Mouse (Mus musculus) embryonic facial prominence, embryonic 15.5 days (tissue): ENCODE measurements around the gene Fmo2. TPM values are rescaled to one million over a fixed set of nuclear protein-coding genes. Genes with fewer than 3 reads are reported as not detected.

Experiments used
- ATAC-seq: fragments of 200-750 bp; cut with Nextera tagmentation; 2 replicates; pipeline ENCODE4 v1.8.0; 2017; ENCODE audit warnings: low read depth, moderate TSS enrichment; ENCODE audit not compliant: insufficient number of reproducible peaks, low FRiP score, low TSS enrichment
- H3K27ac ChIP-seq: fragments of 300-500 bp; sonication (generic); replicated peaks from 2 replicates; pipeline ENCODE4 v1.5.1; 2015; ENCODE audit warnings: mild to moderate bottlenecking, inconsistent platforms
- H3K27me3 ChIP-seq: fragments of 300-500 bp; sonication (generic); 2 replicates; pipeline ENCODE4 v1.6.1; 2015; ENCODE audit warnings: inconsistent platforms
- H3K36me3 ChIP-seq: fragments of 300-500 bp; sonication (generic); 2 replicates; pipeline ENCODE4 v1.6.1; 2015; ENCODE audit warnings: mild to moderate bottlenecking, inconsistent platforms
- H3K4me1 ChIP-seq: fragments of 300-500 bp; sonication (generic); 2 replicates; pipeline ENCODE4 v1.6.1; 2015; ENCODE audit warnings: inconsistent platforms
- H3K4me2 ChIP-seq: fragments of 300-500 bp; sonication (generic); replicated peaks from 2 replicates; pipeline ENCODE4 v1.6.1; 2015; ENCODE audit warnings: mild to moderate bottlenecking, inconsistent platforms
- H3K4me3 ChIP-seq: fragments of 300-500 bp; sonication (generic); replicated peaks from 2 replicates; pipeline ENCODE4 v1.5.1; 2015; ENCODE audit warnings: mild to moderate bottlenecking, inconsistent platforms
- H3K9ac ChIP-seq: fragments of 300-500 bp; sonication (generic); 2 replicates; pipeline ENCODE4 v1.6.1; 2015; ENCODE audit warnings: inconsistent platforms
- H3K9me3 ChIP-seq: fragments of 300-500 bp; sonication (generic); replicated peaks from 2 replicates; pipeline ENCODE4 v1.6.1; 2016; ENCODE audit warnings: inconsistent platforms
- WGBS: fragments of 180-500 bp; shearing (Covaris S2); methylation state at CpG from one replicate; pipeline ENCODE4 v1.1.7; 2015; 5-methylcytosine and 5-hydroxymethylcytosine counted together
- polyA plus RNA-seq: library from polyadenylated mRNA; unstranded; fragments of >200 nt; fragmentation: Nextera tagmentation; extraction: Ambion mirVana; gene quantifications from 2 replicates; pipeline ENCODE4 v1.2.1, GENCODE M21; 2015

The Fmo2 gene
- polyA plus RNA-seq = 5.5 and 7.2 TPM in 2 replicates

GRCm38 (mm10) chr1:162897838-162898811, at the start of gene Fmo2:
TSS of gene Fmo2 (minus strand) at chr1:162898726.
- Histone ChIP-seq H3K27me3 (no peaks in the 10 kb centered on the region), H3K4me2 (no peak within 1 kb of the TSS), H3K27ac (no peak within 1 kb of the TSS), H3K4me1 (peaks cover 9% of the 10 kb centered on the region), H3K36me3 (no peaks in the 10 kb centered on the region), H3K9me3 (no peaks in the 10 kb centered on the region), H3K9ac (no peak within 1 kb of the TSS), H3K4me3 (no peak within 1 kb of the TSS)
- ATAC-seq = peak; percentile 19; the same call in 1 of the 2 replicates
- WGBS = 59% methylated on average over 14 of the region's 14 CpGs

GRCm38 (mm10) chr1:162947934-162948333, 49.4 kb upstream of the Fmo2 start:
- Histone ChIP-seq H3K9me3 (no peaks in the 10 kb centered on the region), H3K9ac (no peak overlapping the region), H3K4me3 (no peak overlapping the region), H3K36me3 (no peaks in the 10 kb centered on the region), H3K27ac (no peak overlapping the region), H3K27me3 (no peaks in the 10 kb centered on the region), H3K4me1 (no peaks in the 10 kb centered on the region), H3K4me2 (no peak overlapping the region)
- ATAC-seq = no peak
- 74% methylated on average over 6 of the region's 6 CpGs for WGBS

GRCm38 (mm10) chr1:162946837-162947558, 48.5 kb upstream of the Fmo2 start:
- Histone ChIP-seq H3K27ac (no peak overlapping the region), H3K4me1 (no peaks in the 10 kb centered on the region), H3K27me3 (no peaks in the 10 kb centered on the region), H3K36me3 (no peaks in the 10 kb centered on the region), H3K9ac (no peak overlapping the region), H3K9me3 (no peaks in the 10 kb centered on the region), H3K4me2 (no peak overlapping the region), H3K4me3 (no peak overlapping the region)
- no peak for ATAC-seq
- WGBS = 52% methylated on average over 4 of the region's 4 CpGs

- ATAC-seq = no peak
- 29% methylated on average over 6 of the region's 6 CpGs for WGBS
- Histone ChIP-seq H3K4me1 (no peaks in the 10 kb centered on the region), H3K4me2 (no peak overlapping the region), H3K27me3 (no peaks in the 10 kb centered on the region), H3K9me3 (no peaks in the 10 kb centered on the region), H3K9ac (no peak overlapping the region), H3K4me3 (no peak overlapping the region), H3K27ac (no peak overlapping the region), H3K36me3 (no peaks in the 10 kb centered on the region)
Measured at GRCm38 (mm10) chr1:162943700-162944099, 45.2 kb upstream of the Fmo2 start.

- Histone ChIP-seq H3K9ac (no peak overlapping the region), H3K27ac (0 out of 2 replicates have a peak overlapping the region, but pooled peaks have one; percentile 34), H3K27me3 (no peaks in the 10 kb centered on the region), H3K36me3 (no peaks in the 10 kb centered on the region), H3K9me3 (no peaks in the 10 kb centered on the region), H3K4me3 (no peak overlapping the region), H3K4me2 (no peak overlapping the region), H3K4me1 (no peaks in the 10 kb centered on the region)
- peak; percentile 69 for ATAC-seq
- WGBS = 71% methylated on average over 4 of the region's 4 CpGs
Measured at GRCm38 (mm10) chr1:162938696-162939351, 40.3 kb upstream of the Fmo2 start.

GRCm38 (mm10) chr1:162937970-162938695, 39.6 kb upstream of the Fmo2 start:
- Histone ChIP-seq H3K4me2 (no peak overlapping the region), H3K27me3 (no peaks in the 10 kb centered on the region), H3K4me3 (no peak overlapping the region), H3K9me3 (no peaks in the 10 kb centered on the region), H3K9ac (no peak overlapping the region), H3K27ac (0 out of 2 replicates have a peak overlapping the region, but pooled peaks have one; percentile 34), H3K4me1 (no peaks in the 10 kb centered on the region), H3K36me3 (no peaks in the 10 kb centered on the region)
- no peak for ATAC-seq
- 69% methylated on average over 5 of the region's 5 CpGs for WGBS

GRCm38 (mm10) chr1:162937415-162937814, 38.9 kb upstream of the Fmo2 start, which contains the start of gene Fmo6:
TSS of gene Fmo6 (minus strand) at chr1:162937515.
- H3K9ac ChIP-seq = no peak within 1 kb of the TSS
- H3K9me3 ChIP-seq = no peaks in the 10 kb centered on the region
- H3K4me3 ChIP-seq = no peak within 1 kb of the TSS
- no peaks in the 10 kb centered on the region for H3K4me1 ChIP-seq
- 0 out of 2 replicates have a peak within 1 kb of the TSS, but pooled peaks have one; percentile 34 for H3K27ac ChIP-seq
- no peak within 1 kb of the TSS for H3K4me2 ChIP-seq
- ATAC-seq = no peak
- no peaks in the 10 kb centered on the region for H3K27me3 ChIP-seq
- WGBS = 80% methylated on average over 6 of the region's 6 CpGs
- H3K36me3 ChIP-seq = no peaks in the 10 kb centered on the region

GRCm38 (mm10) chr1:162934374-162935012, 36.0 kb upstream of the Fmo2 start:
- H3K4me2 ChIP-seq = no peak overlapping the region
- H3K4me3 ChIP-seq = no peak overlapping the region
- H3K36me3 ChIP-seq = no peaks in the 10 kb centered on the region
- no peak for ATAC-seq
- H3K9me3 ChIP-seq = no peaks in the 10 kb centered on the region
- no peak overlapping the region for H3K9ac ChIP-seq
- H3K27me3 ChIP-seq = no peaks in the 10 kb centered on the region
- H3K4me1 ChIP-seq = no peaks in the 10 kb centered on the region
- WGBS = 46% methylated on average over 4 of the region's 4 CpGs
- H3K27ac ChIP-seq = no peak overlapping the region

GRCm38 (mm10) chr1:162932386-162932785, 33.9 kb upstream of the Fmo2 start:
- H3K36me3 ChIP-seq = no peaks in the 10 kb centered on the region
- no peaks in the 10 kb centered on the region for H3K9me3 ChIP-seq
- H3K4me3 ChIP-seq = no peak overlapping the region
- H3K27ac ChIP-seq = no peak overlapping the region
- H3K27me3 ChIP-seq = no peaks in the 10 kb centered on the region
- no peak overlapping the region for H3K9ac ChIP-seq
- ATAC-seq = no peak
- WGBS = 74% methylated on average over 4 of the region's 4 CpGs
- H3K4me2 ChIP-seq = no peak overlapping the region
- no peaks in the 10 kb centered on the region for H3K4me1 ChIP-seq

GRCm38 (mm10) chr1:162931880-162932279, 33.4 kb upstream of the Fmo2 start:
- no peak overlapping the region for H3K4me2 ChIP-seq
- H3K9me3 ChIP-seq = no peaks in the 10 kb centered on the region
- H3K27ac ChIP-seq = no peak overlapping the region; the same call in 1 of the 2 replicates
- H3K4me1 ChIP-seq = no peaks in the 10 kb centered on the region
- ATAC-seq = no peak
- H3K9ac ChIP-seq = no peak overlapping the region
- H3K27me3 ChIP-seq = no peaks in the 10 kb centered on the region
- no peaks in the 10 kb centered on the region for H3K36me3 ChIP-seq
- H3K4me3 ChIP-seq = no peak overlapping the region
- 61% methylated on average over 5 of the region's 5 CpGs for WGBS
